Mouse (Mus musculus) liver, embryonic 14.5 days (tissue): ENCODE measurements around the gene Hacd2. TPM values are rescaled to one million over a fixed set of nuclear protein-coding genes. Genes with fewer than 3 reads are reported as not detected.

Experiments used
- ATAC-seq: fragments of 200-750 bp; cut with Nextera tagmentation; 2 replicates; pipeline ENCODE4 v1.8.0; 2017; ENCODE audit warnings: moderate number of reproducible peaks, mild to moderate bottlenecking, moderate library complexity; ENCODE audit not compliant: insufficient read depth
- DNase-seq, 3 experiments: peaks; one replicate each; pipeline ENCODE4 v3.0.0-alpha.2; 2012 to 2013; ENCODE audit warnings: low read depth in 3 of 3, low spot score in 3 of 3
- H3K27ac ChIP-seq: fragments of 300-500 bp; sonication (generic); 2 replicates; pipeline ENCODE4 v1.5.1; 2014; ENCODE audit warnings: moderate library complexity, mild to moderate bottlenecking, control low read depth, inconsistent platforms
- H3K27me3 ChIP-seq: fragments of 300-500 bp; sonication (generic); 2 replicates; pipeline ENCODE4 v1.6.1; 2014; ENCODE audit warnings: mild to moderate bottlenecking, low read length, moderate library complexity; ENCODE audit not compliant: control insufficient read depth, insufficient read depth
- H3K36me3 ChIP-seq: fragments of 300-500 bp; sonication (generic); replicated peaks from 2 replicates; pipeline ENCODE4 v1.6.1; 2014; ENCODE audit warnings: low read depth; ENCODE audit not compliant: control insufficient read depth, insufficient read depth
- H3K4me1 ChIP-seq, 2 experiments: fragments of 200-500 bp in 1 of 2; fragments of 300-500 bp in 1 of 2; sonication (generic) in 1 of 2; replicated peaks; 2 replicates each; pipeline ENCODE4 v1.6.1; 2012 to 2014; ENCODE audit warnings: antibody characterized with exemption in 1 of 2, inconsistent platforms in 1 of 2, low read length in 1 of 2; ENCODE audit not compliant: control insufficient read depth in 2 of 2, insufficient read depth in 2 of 2
- H3K4me2 ChIP-seq: fragments of 300-500 bp; sonication (generic); 2 replicates; pipeline ENCODE4 v1.6.1; 2014; ENCODE audit warnings: low read depth, mild to moderate bottlenecking, control low read depth, moderate library complexity
- H3K4me3 ChIP-seq, 2 experiments: fragments of 200-500 bp in 1 of 2; fragments of 300-500 bp in 1 of 2; sonication (generic) in 1 of 2; 2 replicates each; pipeline ENCODE4 v1.5.1; 2012 to 2014; ENCODE audit warnings: low read depth in 2 of 2, low read length in 2 of 2, mild to moderate bottlenecking in 2 of 2, control low read depth in 1 of 2, inconsistent platforms in 1 of 2, moderate library complexity in 1 of 2; ENCODE audit not compliant: insufficient read depth in 1 of 2
- H3K9ac ChIP-seq: fragments of 300-500 bp; sonication (generic); replicated peaks from 2 replicates; pipeline ENCODE4 v1.6.1; 2014; ENCODE audit warnings: mild to moderate bottlenecking, control low read depth, moderate library complexity
- H3K9me3 ChIP-seq: fragments of 300-500 bp; sonication (generic); 2 replicates; pipeline ENCODE4 v1.6.1; 2016; ENCODE audit warnings: low read length, mixed read lengths; ENCODE audit not compliant: control insufficient read depth
- CTCF ChIP-seq: IDR thresholded peaks from 2 replicates; pipeline ENCODE4 v1.5.1; 2016; ENCODE audit warnings: antibody characterized with exemption, low read depth, control low read depth
- EP300 ChIP-seq: IDR thresholded peaks from 2 replicates; pipeline ENCODE4 v1.6.1; 2016; ENCODE audit warnings: antibody characterized with exemption, low read depth
- WGBS: fragments of 180-500 bp; shearing (Covaris S2); extraction: QIAGEN DNeasy Blood & Tissue Kit; methylation state at CpG from one replicate; pipeline ENCODE4 v1.1.7; 2014; ENCODE audit not compliant: insufficient replicate concordance; 5-methylcytosine and 5-hydroxymethylcytosine counted together
- polyA plus RNA-seq, 2 experiments: library from polyadenylated mRNA; depleted of rRNA in 1 of 2; stranded (reverse) in 1 of 2; unstranded in 1 of 2; fragments of >200 nt; fragmentation: Nextera tagmentation in 1 of 2; extraction: Ambion mirVana in 1 of 2; gene quantifications; 2 replicates each; pipeline versions ENCODE4 v1.2.1 to v1.2.3; 2012 to 2014

Gene Hacd2
- polyA plus RNA-seq, 2 experiments = 33.4 to 55.5 TPM

GRCm38 (mm10) chr16:35154245-35154640, 132.0 kb downstream of the Hacd2 start:
- 2% methylated on average over 29 of the region's 29 CpGs for WGBS
- no peaks in the 10 kb centered on the region for H3K9me3 ChIP-seq
- H3K4me3 ChIP-seq = peak overlapping the region; percentile 10 to 27; a peak in 3 of 4 replicates
- peak overlapping the region; percentile 51 for H3K4me2 ChIP-seq
- no peak overlapping the region for H3K9ac ChIP-seq
- DNase-seq (no peak), ATAC-seq (no peak)
- no peak overlapping the region for H3K27ac ChIP-seq
- no peaks in the 10 kb centered on the region for H3K36me3 ChIP-seq
- peaks cover 69% of the 10 kb centered on the region for H3K27me3 ChIP-seq
- H3K4me1 ChIP-seq = no peaks in the 10 kb centered on the region
- TF ChIP-seq CTCF (no peak), EP300 (no peak)

DNA sequence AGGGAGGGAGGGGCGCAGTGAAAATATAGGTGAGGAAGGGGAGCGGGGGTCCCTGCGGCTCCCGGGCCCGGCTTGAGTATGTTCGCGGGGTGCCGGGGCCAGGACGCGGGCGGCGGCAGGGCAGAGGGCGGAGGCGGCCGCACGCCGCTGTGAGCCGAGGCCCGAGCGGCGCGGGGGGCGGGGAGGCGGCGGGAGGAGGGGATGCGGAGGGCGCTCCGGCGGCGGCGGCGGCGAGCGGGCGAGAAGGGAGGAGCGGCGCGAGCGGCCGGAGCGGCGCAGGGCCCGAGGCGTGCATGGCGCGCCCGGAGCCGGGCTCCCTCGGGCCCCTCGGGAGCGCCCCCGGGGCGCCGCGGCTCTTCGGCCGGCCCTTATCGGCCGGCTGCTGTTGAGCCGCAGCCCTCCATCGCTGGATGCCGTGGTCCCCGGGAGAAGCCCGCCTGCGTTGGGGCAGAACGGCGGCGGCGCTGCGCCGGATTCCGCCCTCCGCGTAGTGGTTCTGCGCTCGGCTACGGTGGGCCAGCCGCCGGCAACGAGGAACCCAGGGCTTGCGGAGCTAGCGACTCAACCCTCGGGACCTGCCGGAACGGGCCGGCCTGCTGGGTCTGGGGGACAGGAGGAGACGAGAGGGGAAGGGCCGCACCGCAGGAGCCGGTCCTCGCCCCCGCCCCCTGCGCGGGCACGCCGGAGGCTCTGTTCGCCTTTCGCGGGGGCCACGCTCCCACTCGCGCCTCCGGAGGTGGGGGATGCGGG, 132.6 kb downstream of the Hacd2 start, which contains the start of gene Adcy5:
TSS of gene Adcy5 (plus strand) at position 237 of the 750 bp plus-strand sequence.
- Histone ChIP-seq H3K9ac (no peak within 1 kb of the TSS), H3K27me3 (peaks cover 69% of the 10 kb centered on the region), H3K36me3 (no peaks in the 10 kb centered on the region), H3K4me3 (peak within 1 kb of the TSS; percentile 10 to 27), H3K4me2 (peak within 1 kb of the TSS; percentile 51), H3K9me3 (no peaks in the 10 kb centered on the region), H3K27ac (no peak within 1 kb of the TSS), H3K4me1 (no peaks in the 10 kb centered on the region)
- DNase-seq (no peak), ATAC-seq (no peak)
- WGBS = under 1% methylated on average over 73 of the region's 104 CpGs
- TF ChIP-seq CTCF (no peak), EP300 (no peak)

GRCm38 (mm10) chr16:35155391-35156305, 133.4 kb downstream of the Hacd2 start:
- Histone ChIP-seq H3K36me3 (no peaks in the 10 kb centered on the region), H3K9me3 (no peaks in the 10 kb centered on the region), H3K27ac (no peak overlapping the region), H3K4me1 (no peaks in the 10 kb centered on the region), H3K27me3 (peaks cover 65% of the 10 kb centered on the region), H3K9ac (no peak overlapping the region), H3K4me2 (peak overlapping the region; percentile 51), H3K4me3 (peak overlapping the region in 1 of 2 experiments; percentile 27; a peak in 2 of 4 replicates)
- ATAC-seq (no peak; the same call in 1 of the 2 replicates), DNase-seq (no peak)
- TF ChIP-seq CTCF = peak; percentile 12; the same call in 1 of the 2 replicates
- TF ChIP-seq EP300 = no peak
- WGBS = 2% methylated on average over 87 of the region's 87 CpGs

- H3K4me3 ChIP-seq = peak overlapping the region in 1 of 2 experiments; percentile 27; a peak in 1 of 4 replicates
- H3K9me3 ChIP-seq = no peaks in the 10 kb centered on the region
- no peak for DNase-seq
- WGBS = 2% methylated on average over 33 of the region's 48 CpGs
- no peaks in the 10 kb centered on the region for H3K4me1 ChIP-seq
- no peak overlapping the region for H3K9ac ChIP-seq
- H3K27ac ChIP-seq = no peak overlapping the region
- H3K4me2 ChIP-seq = peak overlapping the region; percentile 51
- TF ChIP-seq CTCF (no peak; the same call in 1 of the 2 replicates), EP300 (no peak)
- peaks cover 64% of the 10 kb centered on the region for H3K27me3 ChIP-seq
- H3K36me3 ChIP-seq = no peaks in the 10 kb centered on the region
- ATAC-seq = no peak
Measured at GRCm38 (mm10) chr16:35156306-35156695, 134.1 kb downstream of the Hacd2 start.
